Mouse (Mus musculus): Measurements from ENCODE around the gene Dock3.

GRCm38 (mm10) chr9:106914878-106915277, 316.8 kb downstream of the Dock3 start:
- TF ChIP-seq CTCF (IDR thresholded peaks at IDR 0.05) (no peak), POLR2A (IDR thresholded peaks at IDR 0.05; ENCODE audit: insufficient read depth, low read depth, low read length) (no peak), EP300 (IDR thresholded peaks at IDR 0.05; ENCODE audit: insufficient read depth, low read depth, low read length) (no peak)

Data from heart, adult 2 months (tissue).